Mouse (Mus musculus) neutrophil, adult 65 days (primary cell): Measurements from ENCODE around the gene Gpr137. TPM values are rescaled to one million over a fixed set of nuclear protein-coding genes. Genes with fewer than 3 reads are reported as not detected.

Experiments
- total RNA-seq: library from RNA; stranded (reverse); gene quantifications from 2 replicates; pipeline ENCODE4 v1.2.4, GENCODE M21; 2023

Gene Gpr137
- 24.4 and 33.5 TPM in 2 replicates for total RNA-seq

DNA sequence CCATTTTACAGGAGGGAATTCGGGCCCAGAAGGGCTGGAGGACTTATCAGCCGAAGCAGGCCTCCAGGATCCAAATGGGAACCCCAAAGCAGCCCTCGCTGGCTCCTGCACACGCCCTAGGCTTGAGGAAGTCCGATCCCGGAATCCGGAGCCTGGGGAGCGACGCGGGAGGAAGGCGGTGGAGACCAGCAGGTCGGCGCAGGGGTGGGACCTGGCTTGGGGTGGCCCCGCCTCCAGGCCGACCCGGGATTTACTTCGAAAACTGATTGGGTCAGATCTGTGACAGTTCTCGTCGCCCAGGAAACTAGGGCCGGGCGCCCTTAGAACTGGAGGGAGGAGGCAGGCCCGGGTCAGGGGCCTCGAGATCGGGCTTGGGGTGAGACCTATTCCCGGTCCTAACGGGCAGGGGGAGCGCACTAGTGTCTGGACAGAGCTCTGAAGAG lies at the start of gene Gpr137:
TSS of gene Gpr137 (minus strand) at position 232 of the 443 bp plus-strand sequence.

DNA sequence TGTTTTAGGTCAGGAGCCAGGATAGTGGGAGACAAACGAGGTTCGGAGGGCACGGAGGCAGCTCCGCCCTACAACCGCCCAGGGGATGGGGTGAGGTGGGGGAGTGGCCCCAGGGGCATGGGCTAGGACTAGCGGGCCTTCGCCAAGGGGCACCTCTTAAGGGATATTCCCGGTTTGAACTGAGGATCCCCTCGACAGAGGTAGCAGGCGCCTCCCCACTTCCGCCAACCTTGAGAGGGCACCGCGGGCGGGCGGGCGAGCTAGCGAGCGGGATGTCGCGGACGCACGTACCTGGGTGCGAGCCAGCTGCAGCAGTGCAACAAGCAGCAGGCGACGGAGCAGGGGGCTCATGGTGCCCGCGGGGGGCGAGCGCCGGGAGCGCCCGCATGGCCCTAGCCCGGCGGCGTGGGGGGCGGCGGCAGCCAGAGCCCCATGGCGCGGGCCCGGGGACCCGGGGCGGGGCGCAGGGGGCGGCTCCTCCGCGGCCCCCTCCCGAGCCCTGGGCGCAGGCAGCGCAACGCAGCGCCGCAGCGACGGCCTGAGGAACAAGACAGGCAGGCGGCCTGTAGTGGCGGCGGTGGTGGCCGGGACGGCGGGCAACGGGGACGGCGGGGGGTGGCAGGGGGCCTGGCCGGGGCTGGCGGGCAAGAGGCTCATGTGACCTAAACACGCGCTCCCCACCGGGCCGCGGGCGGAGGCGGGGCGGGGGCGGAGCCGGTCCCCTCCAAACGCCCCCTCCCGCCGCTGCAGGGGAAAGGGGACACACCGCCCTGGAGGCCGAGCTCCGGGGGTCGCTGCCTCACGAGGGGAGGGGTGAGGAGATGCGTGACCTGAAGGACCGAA lies 45.0 kb upstream of the Gpr137 start, which contains the start of gene Vegfb:
TSS of gene Vegfb (minus strand) at position 591 of the 843 bp plus-strand sequence.

DNA sequence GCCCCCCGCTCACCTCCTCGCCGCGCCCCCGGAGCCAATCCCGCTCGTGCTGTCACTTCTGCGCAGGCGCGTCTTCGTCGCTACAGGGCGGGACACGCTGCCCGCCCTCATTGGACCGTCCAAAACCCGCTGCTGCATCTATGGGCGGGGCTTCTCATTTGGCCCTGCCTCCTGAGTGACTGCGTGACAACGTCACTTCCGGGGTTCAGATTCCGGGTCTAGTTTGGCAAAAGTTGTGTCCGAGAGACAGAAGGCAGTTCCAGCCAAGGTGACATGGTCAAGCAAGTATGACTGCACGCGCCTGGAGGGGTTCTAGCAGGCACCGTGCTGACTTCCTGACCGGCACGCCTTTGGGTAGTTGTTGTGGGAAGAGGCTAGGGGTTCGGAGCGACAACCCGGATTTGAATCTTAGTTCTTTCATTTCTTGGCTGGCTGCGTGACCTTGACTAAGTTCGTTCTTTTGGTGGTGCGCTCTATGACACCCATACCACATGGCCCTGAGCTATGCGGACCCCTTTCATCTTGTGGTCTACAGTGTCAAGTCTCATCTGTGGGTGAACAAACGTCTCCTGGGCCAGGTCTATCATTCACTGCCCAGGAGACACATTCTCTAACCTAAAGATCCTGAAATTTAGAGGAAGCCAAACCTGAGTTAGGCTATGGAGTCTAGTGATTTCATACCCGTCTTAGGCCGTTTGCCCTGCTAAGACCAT lies 38.3 kb upstream of the Gpr137 start, which contains the start of gene Fkbp2:
TSS of gene Fkbp2 (minus strand) at position 121 of the 713 bp plus-strand sequence.

DNA sequence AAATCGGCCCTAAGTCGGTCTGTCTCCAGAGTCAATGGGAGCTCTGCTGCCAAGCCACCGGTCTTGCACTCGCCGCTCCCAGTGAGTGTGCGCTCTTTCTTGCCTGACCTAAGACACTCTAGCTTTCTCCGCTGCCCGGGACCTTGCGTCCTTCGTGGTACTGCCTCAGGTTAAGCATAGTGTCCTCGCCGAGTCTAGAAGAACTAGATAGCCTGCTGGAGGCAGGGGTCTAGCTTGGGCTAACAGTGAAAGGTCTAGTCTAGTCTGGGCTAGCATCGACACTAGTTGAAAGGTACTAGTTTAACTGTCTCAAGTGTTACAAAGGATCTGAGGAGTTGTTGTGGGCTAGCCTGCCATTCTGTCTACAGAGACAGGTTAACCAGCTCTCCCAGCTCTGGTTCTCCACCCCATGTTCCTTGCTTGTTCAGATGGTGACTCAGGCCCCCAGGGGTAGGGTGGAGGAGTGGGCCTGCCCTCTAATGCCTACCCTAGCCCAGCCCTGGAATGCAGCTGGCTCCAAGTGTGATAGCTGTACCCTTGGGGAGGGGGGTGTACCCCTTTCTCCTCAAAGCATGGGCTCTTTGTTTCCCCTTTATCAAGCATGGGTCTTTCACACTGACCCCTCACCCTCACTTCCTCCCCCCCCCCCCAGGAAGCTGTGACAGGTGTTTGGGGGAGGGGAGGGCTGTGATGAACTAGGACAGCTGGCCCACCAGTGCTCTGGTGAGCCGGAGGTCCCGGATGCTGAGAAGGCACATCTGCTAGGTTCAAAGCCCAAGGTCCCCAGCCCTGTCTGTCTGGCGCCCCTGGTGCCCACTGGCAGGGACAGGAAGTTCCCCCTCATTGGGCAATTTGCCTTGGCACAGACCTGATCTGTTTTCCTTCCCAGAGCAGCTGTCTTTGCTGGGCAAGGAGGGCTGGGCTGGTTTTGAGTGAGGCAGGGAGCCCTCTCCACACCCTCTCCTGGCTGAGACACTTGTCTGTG lies 33.5 kb upstream of the Gpr137 start, which contains the start of gene Plcb3:
TSS of gene Plcb3 (minus strand) at position 934 of the 985 bp plus-strand sequence.

DNA sequence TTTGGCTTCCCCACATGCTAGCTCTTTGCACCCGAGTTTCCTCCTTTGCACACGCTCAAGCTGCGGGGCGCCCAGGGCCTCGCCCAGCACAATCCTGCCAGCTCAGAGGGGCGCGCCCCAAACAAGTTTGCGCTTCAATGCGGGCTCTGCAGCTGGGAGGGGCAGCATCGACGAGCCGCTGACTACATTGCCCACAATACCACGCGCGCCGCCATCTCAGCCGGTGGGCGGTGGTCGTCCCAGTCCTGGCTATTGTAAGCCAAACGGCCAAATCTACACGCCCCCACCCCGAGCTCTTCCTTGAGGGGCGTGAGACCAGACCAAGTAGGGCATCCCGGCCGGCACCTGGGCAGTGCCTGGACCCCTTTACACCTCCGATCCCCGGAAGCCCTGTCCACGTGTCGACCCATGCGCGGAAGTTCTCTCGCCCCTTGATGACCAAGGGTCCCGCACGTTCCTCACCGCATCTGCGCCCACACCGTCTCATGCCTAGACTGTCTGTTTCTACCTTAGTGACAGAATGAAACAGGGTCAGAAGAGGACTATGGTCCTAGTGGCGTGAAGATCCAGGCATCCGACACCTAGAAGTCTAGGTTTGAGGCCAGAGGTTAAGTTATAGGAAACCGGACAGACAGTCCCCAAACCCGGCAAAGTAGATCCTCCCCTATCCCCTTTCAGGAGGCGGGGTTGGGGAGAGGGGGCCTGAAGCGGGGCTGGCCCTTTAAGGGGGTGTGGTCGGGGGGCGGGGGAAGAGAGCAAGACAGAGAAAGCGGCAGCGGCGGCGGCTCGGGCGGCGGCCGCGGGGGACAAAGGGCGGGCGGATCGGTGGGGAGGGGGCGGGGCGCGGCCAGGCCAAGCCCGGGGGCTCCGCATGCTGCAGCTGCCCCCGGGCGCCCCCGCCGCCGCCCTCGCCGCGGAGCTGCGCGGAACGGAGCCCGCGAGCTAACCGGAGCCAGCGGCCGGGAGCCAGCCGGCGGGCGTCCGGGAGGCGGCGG lies 32.2 kb upstream of the Gpr137 start, which contains the start of gene Ppp1r14b:
TSS of gene Ppp1r14b (plus strand) at position 758 of the 995 bp plus-strand sequence.

DNA sequence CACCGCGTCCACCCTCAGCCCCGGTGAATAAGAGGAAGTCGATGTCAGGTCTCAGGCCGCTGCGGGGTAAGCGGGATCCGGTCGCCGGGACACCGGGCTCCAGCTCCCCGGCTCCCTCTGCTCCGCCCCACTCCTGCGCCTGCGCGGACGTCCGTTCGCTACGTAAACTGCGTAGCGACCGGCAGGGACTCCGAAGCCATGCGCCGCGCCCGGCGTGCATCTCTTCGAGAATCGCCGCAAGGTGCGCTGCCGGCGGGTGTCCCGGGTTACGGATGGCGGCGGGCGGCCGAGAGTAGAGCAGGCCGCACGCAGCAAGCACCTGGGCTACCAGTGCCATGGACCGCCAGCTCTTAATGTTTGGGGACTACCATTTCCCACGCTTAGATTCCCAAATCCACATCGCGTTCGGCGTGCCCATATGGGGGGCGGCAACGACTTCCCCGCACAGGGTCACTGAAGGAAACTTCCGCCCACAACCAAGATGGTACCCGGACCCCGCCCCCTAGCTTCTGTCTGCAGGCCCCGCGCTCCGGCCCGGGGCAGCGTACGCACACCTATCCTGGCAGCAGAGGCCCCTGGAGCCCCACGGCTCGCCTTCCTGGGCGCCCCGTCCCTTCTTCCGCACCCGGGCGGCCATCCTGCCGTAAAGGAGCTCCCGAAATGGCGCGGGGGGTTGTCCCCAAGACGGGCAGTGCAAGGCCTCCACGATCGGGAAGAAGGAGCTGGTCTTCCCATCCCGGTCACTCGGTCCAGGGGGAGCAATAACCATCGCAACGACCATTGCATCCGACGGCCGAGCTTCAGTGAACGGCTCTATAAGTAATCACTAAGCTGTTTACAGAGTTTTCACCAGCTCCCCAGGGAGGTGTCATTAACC lies 670 bp downstream of the Gpr137 start, which contains the start of gene Bad:
TSS of gene Bad (plus strand) at position 490 of the 877 bp plus-strand sequence.

DNA sequence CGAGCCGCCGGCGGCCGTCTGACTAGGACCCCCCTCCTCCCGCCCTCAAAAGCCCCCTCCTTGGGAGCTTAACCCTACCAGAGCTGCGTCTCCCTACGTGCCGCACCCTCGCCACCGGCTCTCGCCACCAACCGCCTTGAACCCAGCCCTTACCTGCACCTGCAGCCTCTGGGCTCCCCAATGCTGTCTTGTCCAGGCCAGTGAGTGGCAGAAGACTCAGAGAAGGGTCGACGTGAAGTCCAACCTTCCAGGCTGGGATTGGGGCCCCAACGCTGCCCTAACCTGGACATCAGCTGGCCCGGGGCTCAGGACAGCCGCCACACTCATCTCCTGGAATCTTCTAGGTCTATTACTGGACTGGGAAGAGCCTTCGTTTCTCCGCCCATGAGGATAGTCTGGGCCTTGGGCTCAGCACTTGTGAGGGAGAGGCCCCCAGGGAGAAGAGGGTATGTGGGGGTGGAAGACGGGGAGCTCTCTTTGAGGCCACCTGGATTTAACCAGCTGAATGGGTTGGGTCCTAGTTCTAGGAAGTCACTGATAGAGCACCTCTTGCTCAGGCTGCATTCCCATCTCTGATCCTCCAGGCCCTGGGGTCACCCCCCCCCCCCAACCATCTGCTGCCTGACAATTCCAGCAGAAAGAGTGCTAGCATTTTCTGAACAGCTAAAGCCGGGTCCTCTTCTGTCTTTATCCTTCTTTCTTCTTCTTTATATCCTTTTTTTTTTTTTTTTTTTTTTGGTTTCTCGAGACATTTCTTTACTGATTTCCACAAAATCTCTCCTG lies 7.9 kb downstream of the Gpr137 start, which contains the start of gene Kcnk4:
TSS of gene Kcnk4 (minus strand) at position 321 of the 783 bp plus-strand sequence.

DNA sequence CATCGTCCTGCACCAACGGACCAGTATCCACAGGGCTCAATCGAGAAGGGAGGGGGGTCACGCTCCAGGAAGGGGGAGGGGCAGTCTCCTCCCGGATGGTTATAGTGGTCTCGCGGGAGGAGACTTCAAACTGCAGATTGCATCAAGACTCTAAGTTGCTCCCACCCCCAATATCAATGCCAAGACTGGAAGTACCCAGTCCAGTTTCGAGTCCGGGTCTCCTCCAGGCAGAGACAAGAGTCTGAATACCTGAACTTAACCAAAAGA lies 17.0 kb downstream of the Gpr137 start, which contains the start of gene Catsperz:
TSS of gene Catsperz (minus strand) at position 74 of the 267 bp plus-strand sequence.

DNA sequence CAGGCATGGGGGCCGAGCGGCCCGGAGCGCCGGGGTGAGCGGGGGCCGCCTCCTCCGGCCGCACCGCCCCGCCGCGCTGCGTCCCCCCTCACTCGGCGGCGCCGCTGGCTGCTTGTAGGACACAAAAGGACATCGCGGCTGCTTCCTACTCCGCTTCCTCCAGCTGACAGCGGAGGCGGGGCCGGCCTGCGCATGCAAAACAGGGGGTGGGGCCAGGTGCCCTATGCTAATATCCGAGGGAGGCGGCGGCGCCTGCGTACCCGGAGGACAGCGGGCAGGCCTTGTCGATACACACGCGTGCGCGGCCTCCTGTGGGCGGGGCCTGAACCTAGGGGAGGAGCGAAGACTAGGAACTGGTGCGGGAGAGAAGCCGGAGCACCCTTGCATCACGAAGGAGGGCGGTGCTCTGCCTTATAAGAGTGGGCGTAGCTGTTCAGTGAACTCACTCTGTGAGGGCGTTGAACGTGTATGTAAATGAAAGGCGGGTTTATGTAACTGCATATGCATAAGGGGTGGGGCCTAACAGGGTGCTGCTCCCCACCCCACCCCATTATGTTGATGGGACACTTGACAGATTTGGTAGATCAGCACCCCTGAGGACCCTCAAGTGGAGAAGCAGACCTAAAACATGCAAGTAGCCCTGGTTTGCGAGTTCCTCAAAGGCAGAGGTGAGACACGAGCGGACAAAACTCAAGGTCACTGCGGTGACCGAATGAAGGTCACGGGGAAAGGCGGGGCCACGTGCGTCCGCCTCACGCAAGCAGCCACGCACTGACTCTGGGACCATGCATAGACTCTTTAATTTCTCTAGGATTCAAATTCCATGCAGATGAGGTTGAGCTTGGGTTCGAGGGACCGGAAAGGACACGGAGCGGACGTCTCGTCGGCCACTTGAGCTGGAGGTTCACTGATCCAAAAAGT lies 20.4 kb downstream of the Gpr137 start, which contains the start of gene Esrra:
TSS of gene Esrra (minus strand) at position 167 of the 921 bp plus-strand sequence.

DNA sequence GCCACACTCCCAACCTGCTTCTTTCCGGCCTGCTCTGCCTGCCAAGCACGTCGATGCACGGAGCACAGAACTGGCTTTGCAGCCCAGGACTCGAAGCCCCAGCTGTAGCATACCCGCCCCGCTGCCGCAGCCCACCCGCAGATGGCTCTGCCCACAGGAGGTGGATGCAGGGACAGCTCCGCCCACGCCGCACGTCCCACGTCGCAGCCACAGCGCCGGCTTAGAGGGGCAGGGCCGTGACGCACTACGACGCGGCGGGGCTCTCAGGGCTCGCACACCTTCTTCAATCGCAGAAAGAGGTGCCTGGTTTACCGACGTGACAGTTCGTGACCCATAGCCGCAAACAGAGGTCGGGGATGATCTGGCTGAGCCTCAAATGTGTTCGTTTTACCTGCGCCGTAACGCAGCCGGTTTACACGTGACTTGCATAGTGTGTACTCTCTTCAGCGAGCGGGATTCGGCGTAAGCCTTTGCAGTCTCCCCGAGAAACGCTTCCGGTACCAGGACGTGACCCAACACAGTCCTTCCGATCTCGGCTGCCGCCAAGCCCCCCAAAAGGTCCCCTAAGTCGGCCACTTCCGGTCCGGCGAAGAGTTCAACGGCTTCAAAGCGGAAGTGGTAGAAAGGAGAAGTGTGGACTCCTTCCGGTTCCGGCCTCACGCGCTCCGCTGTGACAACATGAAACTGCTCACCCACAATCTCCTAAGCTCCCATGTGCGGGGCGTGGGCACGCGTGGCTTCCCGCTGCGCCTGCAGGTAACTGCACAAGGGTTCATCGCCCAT lies 32.6 kb downstream of the Gpr137 start, which contains the start of the genes Trmt112 and Prdx5:
TSS of gene Trmt112 (plus strand) at position 192 of the 783 bp plus-strand sequence.
TSS of gene Prdx5 (minus strand) at position 600 of the 783 bp plus-strand sequence.

Other genes starting within 250 kb of the Gpr137 start
- gene Rps6ka4, start 101.8 kb downstream of the Gpr137 start, total RNA-seq, result 40.7 and 52.9 TPM in 2 replicates
- gene Ccdc88b, start 84.3 kb downstream of the Gpr137 start, total RNA-seq, result 135 and 214 TPM in 2 replicates
- 103 and 107 TPM in 2 replicates for gene Trmt112, start 32.8 kb downstream of the Gpr137 start, total RNA-seq
- gene Prdx5, start 32.4 kb downstream of the Gpr137 start, total RNA-seq, result 1,349 and 1,444 TPM in 2 replicates
- 46.3 and 64.8 TPM in 2 replicates for gene Esrra, start 20.7 kb downstream of the Gpr137 start, total RNA-seq
- not detected in 2 replicates for gene Catsperz, start 17.1 kb downstream of the Gpr137 start, total RNA-seq
- gene Kcnk4, start 8.0 kb downstream of the Gpr137 start, total RNA-seq, result not detected in 2 replicates
- gene Bad, start 619 bp downstream of the Gpr137 start, total RNA-seq, result 15.1 and 19.9 TPM in 2 replicates
- gene Ppp1r14b, start 32.5 kb upstream of the Gpr137 start, total RNA-seq, result 27.3 and 37.8 TPM in 2 replicates
- 16.4 and 20.8 TPM in 2 replicates for gene Plcb3, start 34.0 kb upstream of the Gpr137 start, total RNA-seq
- gene Fkbp2, start 38.0 kb upstream of the Gpr137 start, total RNA-seq, result 24.5 and 26.5 TPM in 2 replicates
- gene Vegfb, start 45.2 kb upstream of the Gpr137 start, total RNA-seq, result 4.9 and 5.2 TPM in 2 replicates
- gene Dnajc4, start 50.1 kb upstream of the Gpr137 start, total RNA-seq, result 21.1 and 22.3 TPM in 2 replicates
- gene Nudt22, start 53.6 kb upstream of the Gpr137 start, total RNA-seq, result 12.6 and 14.2 TPM in 2 replicates
- 1.1 and 2.2 TPM in 2 replicates for gene Trpt1, start 53.7 kb upstream of the Gpr137 start, total RNA-seq
- 210 and 229 TPM in 2 replicates for gene Fermt3, start 77.0 kb upstream of the Gpr137 start, total RNA-seq
- gene Stip1, start 97.5 kb upstream of the Gpr137 start, total RNA-seq, result 32.9 and 38.8 TPM in 2 replicates
- gene Macrod1, start 114.3 kb upstream of the Gpr137 start, total RNA-seq, result 1.2 and 2.3 TPM in 2 replicates
- gene Flrt1, start 163.2 kb upstream of the Gpr137 start, total RNA-seq, result not detected in 2 replicates